Mouse (Mus musculus): ENCODE data around the gene 1700003F12Rik.
A peak's percentile ranks its signal among the peaks of the same experiment; 100 is the strongest.

Gene 1700003F12Rik

GRCm38 (mm10) chr2:154549886-154550189, 3.0 kb downstream of the 1700003F12Rik start:
- no peak for DNase-seq

GRCm38 (mm10) chr2:154550937-154551336, 4.1 kb downstream of the 1700003F12Rik start:
- DNase-seq, result no peak

DNA sequence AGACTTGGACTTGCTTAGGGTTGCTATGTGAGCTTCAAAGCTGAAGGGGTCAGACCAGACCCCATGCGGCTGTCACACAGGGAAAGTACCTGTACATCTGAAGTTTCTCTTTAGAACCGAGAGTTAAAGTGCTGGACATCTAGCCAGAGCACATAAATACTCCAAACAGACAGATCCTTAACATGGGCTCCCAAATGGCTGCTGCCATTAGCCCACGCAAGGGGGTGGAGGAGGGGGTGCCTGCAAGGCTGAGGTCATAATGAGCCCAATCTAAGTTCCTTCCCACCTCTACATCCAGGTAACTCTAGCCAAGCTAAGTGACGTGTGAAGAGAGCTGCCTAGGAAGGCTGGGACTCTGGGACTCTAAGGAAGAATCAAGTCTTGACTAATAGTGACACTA, 4.6 kb downstream of the 1700003F12Rik start, which contains the start of gene Actl10:
Gene Actl10, plus strand, starts transcription at position 301 of the 400 bp plus-strand sequence.
- no peak for DNase-seq

DNA sequence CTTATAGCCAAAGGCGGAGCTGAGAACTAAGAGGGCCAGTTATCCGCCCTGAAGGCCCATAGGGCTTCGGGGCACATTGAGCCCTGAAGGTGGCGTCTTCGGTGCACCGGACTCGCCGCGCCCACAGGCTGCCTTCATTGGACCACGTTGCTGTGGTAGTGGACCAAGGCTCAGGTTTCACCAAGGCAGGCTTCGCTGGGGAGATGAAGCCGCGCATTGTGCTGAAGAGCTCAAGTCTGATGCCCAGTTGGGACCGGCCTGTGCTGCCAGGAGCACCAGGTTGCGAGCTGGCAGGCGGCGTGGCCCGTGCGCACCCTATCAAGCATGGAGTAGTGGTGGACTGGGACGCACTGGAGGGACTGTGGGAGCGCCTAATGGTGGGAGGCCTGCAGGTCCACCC, 5.0 kb downstream of the 1700003F12Rik start:
- no peak for DNase-seq

GRCm38 (mm10) chr2:154552424-154552907, 5.6 kb downstream of the 1700003F12Rik start:
- peak; percentile 77 to 87 for DNase-seq

DNA sequence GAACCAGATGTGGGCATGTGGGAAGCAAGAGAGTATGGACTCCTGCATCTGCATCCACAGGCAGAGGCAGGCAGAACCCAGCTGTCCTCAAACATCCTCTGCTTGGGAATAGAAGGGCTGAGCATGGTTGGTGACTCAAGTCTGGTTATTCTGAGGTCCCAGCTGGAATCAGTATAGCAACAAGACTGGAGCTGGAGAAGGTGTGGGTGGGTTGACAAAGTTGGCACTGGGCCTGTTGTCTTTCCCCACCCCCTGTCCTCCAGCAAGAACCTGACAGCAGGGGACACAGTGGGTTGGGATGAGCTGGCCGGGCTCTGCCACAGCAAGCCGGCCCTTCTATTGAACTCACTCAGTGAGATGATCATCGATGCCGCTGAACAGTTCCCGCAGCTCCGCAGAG, 8.3 kb downstream of the 1700003F12Rik start:
- no peak for DNase-seq

- peak in 1 of 2 experiments; percentile 38 for DNase-seq
These were observed 10.4 kb downstream of the 1700003F12Rik start for GRCm38 (mm10) chr2:154557184-154557832.

- DNase-seq, result no peak
These were observed 11.6 kb downstream of the 1700003F12Rik start, which contains the start of gene Necab3 for GRCm38 (mm10) chr2:154558264-154559039. Gene Necab3, minus strand, starts transcription at chr2:154558890.

- no peak for DNase-seq
These were observed 16.8 kb downstream of the 1700003F12Rik start for GRCm38 (mm10) chr2:154563612-154564170.

GRCm38 (mm10) chr2:154565562-154565961, 18.7 kb downstream of the 1700003F12Rik start:
- DNase-seq, result no peak

DNA sequence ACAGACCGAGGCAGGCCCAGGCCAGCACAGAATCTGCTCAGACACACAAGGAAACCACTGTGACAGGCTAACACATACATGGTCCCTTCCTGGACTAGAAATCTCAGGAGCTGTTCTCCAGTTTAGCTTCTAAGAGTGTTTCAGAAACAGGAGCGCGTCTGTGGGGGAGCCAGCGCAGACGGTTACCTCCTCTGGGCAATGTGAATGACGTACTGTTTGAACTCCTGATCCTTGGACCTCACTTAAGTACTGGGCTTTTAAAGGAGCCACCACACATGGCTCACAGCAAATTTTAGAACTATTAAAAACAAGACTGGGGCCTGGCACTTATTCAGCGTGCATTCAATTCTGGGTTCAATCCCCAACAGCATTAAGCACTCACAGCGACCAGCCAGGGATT, 19.8 kb downstream of the 1700003F12Rik start:
- no peak for DNase-seq

GRCm38 (mm10) chr2:154567766-154568165, 20.9 kb downstream of the 1700003F12Rik start:
- DNase-seq, result peak; percentile 56 to 57

- no peak for DNase-seq
These were observed 21.6 kb downstream of the 1700003F12Rik start for GRCm38 (mm10) chr2:154568329-154569070.

GRCm38 (mm10) chr2:154569071-154569748, 22.3 kb downstream of the 1700003F12Rik start:
- peak; percentile 52 to 56 for DNase-seq

GRCm38 (mm10) chr2:154569836-154570286, 23.0 kb downstream of the 1700003F12Rik start, which contains the start of gene E2f1:
Gene E2f1, minus strand, starts transcription at chr2:154569892.
- peak; percentile 94 to 95 for DNase-seq

DNA sequence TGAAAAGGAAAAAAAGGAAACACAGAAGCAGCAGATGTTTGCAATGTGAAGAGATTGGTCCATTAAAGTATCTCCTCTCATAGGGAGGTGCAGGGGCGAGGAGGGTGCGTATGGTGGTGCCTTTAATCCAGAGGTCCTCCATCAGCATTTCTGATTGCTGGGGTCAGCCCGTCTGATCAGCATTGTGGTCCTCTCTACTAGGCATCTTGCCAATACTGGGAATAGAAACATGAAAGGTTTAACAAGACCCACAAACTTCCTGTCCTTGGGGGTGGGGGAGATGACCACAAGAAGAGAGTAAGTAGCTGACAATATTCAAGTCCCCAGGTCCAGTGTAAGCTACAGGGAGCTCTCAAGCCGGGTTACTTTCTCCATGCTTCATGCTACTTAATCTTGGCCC, 23.8 kb downstream of the 1700003F12Rik start:
- DNase-seq, result no peak

DNA sequence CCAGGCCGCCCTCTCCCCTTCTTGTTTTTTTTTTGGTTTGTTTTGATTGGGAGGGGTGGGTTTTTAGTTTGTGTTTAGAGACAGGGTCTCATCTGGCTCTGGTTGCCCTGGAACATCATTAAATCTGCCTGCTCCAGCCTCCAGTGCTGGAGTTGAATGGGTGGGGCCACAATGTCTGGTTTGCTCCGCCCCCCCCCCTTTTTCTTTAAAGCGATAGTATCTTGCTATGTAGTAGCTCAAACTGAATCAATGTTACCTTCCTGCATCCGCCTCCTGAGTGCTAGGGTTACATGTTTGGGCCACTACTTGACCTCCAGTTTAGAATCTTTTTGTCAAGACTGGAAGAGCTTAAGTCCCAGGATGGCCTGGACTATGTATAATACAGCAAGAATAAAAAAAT, 24.4 kb downstream of the 1700003F12Rik start:
- no peak for DNase-seq

- no peak for DNase-seq
These were observed 25.1 kb downstream of the 1700003F12Rik start for GRCm38 (mm10) chr2:154571976-154572375.

DNA sequence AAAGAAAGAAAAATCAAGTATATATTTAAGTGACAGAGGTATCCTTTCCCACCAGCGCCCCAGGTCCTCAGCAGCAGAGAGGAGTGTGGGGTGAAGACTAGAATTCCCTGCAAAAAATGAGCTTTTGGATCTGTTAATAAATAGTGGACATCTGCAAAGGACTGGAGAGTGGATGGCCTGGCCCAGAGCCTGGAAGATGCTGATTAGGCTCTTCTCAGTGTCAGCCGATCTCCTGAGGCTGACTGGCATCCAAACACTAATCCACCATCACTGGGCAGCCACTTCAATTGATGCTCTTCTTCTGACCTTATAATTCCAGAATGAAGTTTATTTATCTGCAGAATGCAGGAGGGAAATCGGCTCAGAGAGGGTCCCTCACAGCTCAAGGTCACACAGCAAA, 26.1 kb downstream of the 1700003F12Rik start:
- DNase-seq, result no peak

- no peak for DNase-seq
These were observed 27.4 kb downstream of the 1700003F12Rik start for GRCm38 (mm10) chr2:154574271-154574670.

- DNase-seq, result no peak
These were observed 30.2 kb downstream of the 1700003F12Rik start for GRCm38 (mm10) chr2:154576876-154577743.
